Mouse (Mus musculus) c-Kit-negative CD71-positive TER-119-positive erythroid progenitor cells, embryonic 14.5 days (primary cell): Measurements from ENCODE around the gene Slc1a7.

ENCODE experiments used
- DNase-seq: peaks from one replicate; pipeline ENCODE4 v3.0.0-alpha.2; 2013; ENCODE audit warnings: low read depth, low spot score

The Slc1a7 gene

GRCm38 (mm10) chr4:108008541-108008940 is 40.4 kb downstream of the Slc1a7 start:
- DNase-seq: no peak

GRCm38 (mm10) chr4:108014466-108014865 is 46.3 kb downstream of the Slc1a7 start:
- DNase-seq: no peak

- DNase-seq: no peak
Observed at GRCm38 (mm10) chr4:108015067-108015765, 47.1 kb downstream of the Slc1a7 start.

- DNase-seq: no peak
Observed at GRCm38 (mm10) chr4:108016321-108016720, 48.2 kb downstream of the Slc1a7 start.

GRCm38 (mm10) chr4:108017839-108018238 is 49.7 kb downstream of the Slc1a7 start:
- no peak for DNase-seq

GRCm38 (mm10) chr4:108018241-108018923 is 50.2 kb downstream of the Slc1a7 start:
- no peak for DNase-seq

GRCm38 (mm10) chr4:108018961-108019921 is 51.1 kb downstream of the Slc1a7 start:
- no peak for DNase-seq

- DNase-seq: no peak
Observed at GRCm38 (mm10) chr4:108020178-108020577, 52.0 kb downstream of the Slc1a7 start.

- no peak for DNase-seq
Observed at GRCm38 (mm10) chr4:108023186-108023585, 55.1 kb downstream of the Slc1a7 start.

GRCm38 (mm10) chr4:108024641-108025040 is 56.5 kb downstream of the Slc1a7 start:
- DNase-seq: no peak

GRCm38 (mm10) chr4:108025269-108025668 is 57.1 kb downstream of the Slc1a7 start:
- DNase-seq: peak; percentile 8

- DNase-seq: peak; percentile 21
Observed at GRCm38 (mm10) chr4:108026193-108026592, 58.1 kb downstream of the Slc1a7 start.

GRCm38 (mm10) chr4:108030888-108031501 is 62.9 kb downstream of the Slc1a7 start:
- DNase-seq: no peak

GRCm38 (mm10) chr4:108031502-108032351 is 63.6 kb downstream of the Slc1a7 start:
- DNase-seq: no peak

GRCm38 (mm10) chr4:108032352-108032849 is 64.3 kb downstream of the Slc1a7 start:
- no peak for DNase-seq

- DNase-seq: no peak
Observed at GRCm38 (mm10) chr4:108033041-108033764, 65.1 kb downstream of the Slc1a7 start.

- no peak for DNase-seq
Observed at GRCm38 (mm10) chr4:108037027-108037426, 68.9 kb downstream of the Slc1a7 start.

GRCm38 (mm10) chr4:108045136-108046107 is 77.3 kb downstream of the Slc1a7 start:
- DNase-seq: no peak

GRCm38 (mm10) chr4:108046136-108046535 is 78.0 kb downstream of the Slc1a7 start:
- DNase-seq: no peak
